ENCODE assay signal across 8 mouse cellular contexts in genomic region chr1:136524917-136525316, GRCm38 (mm10). TPM values are rescaled to one million over a fixed set of nuclear protein-coding genes. Genes with fewer than 3 reads are reported as not detected.
A peak's percentile ranks its signal among the peaks of the same experiment; 100 is the strongest.
DNase-seq lines count a peak whose midpoint lies in the region; ATAC-seq and TF ChIP-seq lines count a peak whose summit lies in the region.

No protein-coding gene starts in this region.

- no peak overlapping the region for H3K9ac ChIP-seq in ES-Bruce4 (ENCODE audit: low read depth, poor library complexity, severe bottlenecking)
- H3K9ac ChIP-seq in forebrain, embryonic 16.5 days (replicated peaks; ENCODE audit: low read depth, low read length): no peak overlapping the region
- H3K9ac ChIP-seq in lung, embryonic 14.5 days: no peak overlapping the region

- H3K4me2 ChIP-seq in forebrain, embryonic 16.5 days (ENCODE audit: low read length): no peak overlapping the region
- H3K4me2 ChIP-seq in lung, embryonic 14.5 days: no peak overlapping the region

- H3K4me3 ChIP-seq in ES-Bruce4 (ENCODE audit: low read depth, low read length): no peak overlapping the region
- H3K4me3 ChIP-seq in forebrain, embryonic 16.5 days (replicated peaks; ENCODE audit: low read length): no peak overlapping the region
- H3K4me3 ChIP-seq in lung, embryonic 14.5 days (ENCODE audit: low read depth, low read length): no peak overlapping the region

- H3K27ac ChIP-seq in ES-Bruce4 (ENCODE audit: insufficient read depth, low read length): no peak overlapping the region
- no peak overlapping the region for H3K27ac ChIP-seq in forebrain, embryonic 16.5 days (ENCODE audit: low read length)
- H3K27ac ChIP-seq in lung, embryonic 14.5 days (ENCODE audit: low read depth): no peak overlapping the region; the same call in 1 of the 2 replicates

- ATAC-seq in forebrain, embryonic 16.5 days: 0 out of 2 replicates have a peak, but pooled peaks have one; percentile 13
- ATAC-seq in lung, embryonic 14.5 days (ENCODE audit: insufficient read depth): 0 out of 2 replicates have a peak, but pooled peaks have one; percentile 36

- TF ChIP-seq EP300 in ES-Bruce4 (IDR thresholded peaks at IDR 0.05; ENCODE audit: insufficient read depth, low read depth, low read length): no peak

- peak; percentile 93 for TF ChIP-seq CTCF in ES-Bruce4 (IDR thresholded peaks at IDR 0.05; ENCODE audit: low read depth, low read length)
- TF ChIP-seq CTCF in lung, embryonic 14.5 days (IDR thresholded peaks at IDR 0.05; ENCODE audit: low read depth): peak; percentile 90

- no peaks in the 10 kb centered on the region for H3K9me3 ChIP-seq in ES-Bruce4 (replicated peaks; ENCODE audit: control insufficient read depth, insufficient read depth, low read length, poor library complexity, severe bottlenecking)
- H3K9me3 ChIP-seq in forebrain, embryonic 16.5 days (ENCODE audit: control insufficient read depth, low read length): no peaks in the 10 kb centered on the region
- H3K9me3 ChIP-seq in lung, embryonic 14.5 days (ENCODE audit: low read depth, low read length): no peaks in the 10 kb centered on the region

- 14% methylated on average over 2 of the region's 2 CpGs for WGBS in forebrain, embryonic 16.5 days
- 30% methylated on average over 2 of the region's 2 CpGs for WGBS in lung, embryonic 14.5 days

- H3K36me3 ChIP-seq in ES-Bruce4 (ENCODE audit: control insufficient read depth, insufficient read depth, low read length, poor library complexity, severe bottlenecking): peaks cover 5% of the 10 kb centered on the region
- H3K36me3 ChIP-seq in forebrain, embryonic 16.5 days (ENCODE audit: control insufficient read depth, insufficient read depth): no peaks in the 10 kb centered on the region
- peaks cover 55% of the 10 kb centered on the region for H3K36me3 ChIP-seq in lung, embryonic 14.5 days (ENCODE audit: insufficient read depth)

- TF ChIP-seq POLR2A in ES-Bruce4 (IDR thresholded peaks at IDR 0.05; ENCODE audit: insufficient read depth, low read length): no peak

- DNase-seq in B cell, adult 2 months: peak; percentile 75 to 78
- DNase-seq in c-Kit-positive CD71-negative TER-119-negative erythroid progenitor cells, embryonic 14.5 days (ENCODE audit: low read depth): peak; percentile 62
- DNase-seq in kidney, postnatal 4 days: peak; percentile 78 to 82
- peak; percentile 85 for DNase-seq in lung, embryonic 14.5 days
- peak; percentile 44 to 72 for DNase-seq in right cerebral cortex, adult 2 months (ENCODE audit: low spot score in 2 of 2)
- peak; percentile 58 for DNase-seq in yolk sac, embryonic 10.5 days (ENCODE audit: low spot score)

- no peaks in the 10 kb centered on the region for H3K4me1 ChIP-seq in ES-Bruce4 (ENCODE audit: control insufficient read depth, insufficient read depth, low read length)
- no peaks in the 10 kb centered on the region for H3K4me1 ChIP-seq in forebrain, embryonic 16.5 days (replicated peaks; ENCODE audit: control insufficient read depth, insufficient read depth, low read length)
- H3K4me1 ChIP-seq in lung, embryonic 14.5 days (ENCODE audit: insufficient read depth): no peaks in the 10 kb centered on the region

- no peaks in the 10 kb centered on the region for H3K27me3 ChIP-seq in ES-Bruce4 (ENCODE audit: control insufficient read depth, insufficient read depth, low read length, poor library complexity, severe bottlenecking)
- H3K27me3 ChIP-seq in forebrain, embryonic 16.5 days (replicated peaks; ENCODE audit: control insufficient read depth, insufficient read depth, low read length): no peaks in the 10 kb centered on the region
- no peaks in the 10 kb centered on the region for H3K27me3 ChIP-seq in lung, embryonic 14.5 days (ENCODE audit: insufficient read depth, low read length)

RNA-seq across cellular contexts. Expression of gene Kif14, which starts 58.8 kb away (rescaled TPM):
- polyA plus RNA-seq in ES-Bruce4 (2011; ENCODE audit: insufficient read depth, insufficient read length, low read depth, missing spikeins): 32.0 and 37.1 TPM in 2 replicates
- polyA plus RNA-seq in forebrain, embryonic 16.5 days (2015; fragmentation: Nextera tagmentation; extraction: Ambion mirVana): 1.7 and 2.4 TPM in 2 replicates
- 8.9 and 11.3 TPM in 2 replicates for polyA plus RNA-seq in lung, embryonic 14.5 days (2014; fragmentation: Nextera tagmentation; extraction: Ambion mirVana)
